Mouse (Mus musculus) urinary bladder, postnatal 14 days (tissue): ENCODE measurements at regions not wholly inside any gene's neighbourhood (a gene's known extent, or its start where the extent isn't known, plus 50 kb on each side); places are given as distances from the start of the nearest gene placed in this dataset.

Source experiments
- DNase-seq: peaks from one replicate; pipeline ENCODE4 v3.0.0; 2021; ENCODE audit warnings: low spot score

GRCm38 (mm10) chr2:116979561-116980391 lies 101.3 kb downstream of the Tmco5 start:
- peak; percentile 26 for DNase-seq

- no peak for DNase-seq
These were observed 102.2 kb downstream of the Tmco5 start for GRCm38 (mm10) chr2:116980692-116981091.

- DNase-seq, result no peak
These were observed 104.9 kb downstream of the Tmco5 start for GRCm38 (mm10) chr2:116983351-116983750.

DNA sequence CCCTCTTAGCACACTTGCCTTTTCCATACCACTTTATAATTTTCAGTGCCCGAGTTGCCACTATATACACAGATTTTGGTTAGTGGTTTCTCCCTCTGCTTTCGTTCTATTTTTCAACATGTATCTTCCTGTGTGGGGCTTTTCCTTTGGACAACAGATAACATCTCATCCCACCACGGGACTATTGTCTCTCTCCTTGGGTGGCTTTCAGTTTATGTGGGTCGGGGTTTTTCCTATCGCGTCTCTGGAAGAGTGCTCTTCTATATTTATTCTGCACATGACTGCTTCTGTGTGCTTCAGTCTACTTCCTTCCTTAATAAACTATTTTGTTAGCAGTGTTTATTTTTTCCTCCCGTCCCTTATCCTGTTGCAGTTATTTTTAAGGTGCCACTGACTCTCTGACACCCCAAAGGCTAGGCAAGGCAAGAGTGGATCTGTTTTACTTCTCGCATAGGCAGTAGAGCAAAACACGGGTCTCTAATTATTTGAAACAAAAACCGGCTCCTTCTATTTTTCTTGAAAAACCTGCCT lies 105.4 kb downstream of the Tmco5 start:
- DNase-seq, result no peak

- DNase-seq, result no peak
These were observed 106.1 kb downstream of the Tmco5 start for GRCm38 (mm10) chr2:116984597-116984996.

DNA sequence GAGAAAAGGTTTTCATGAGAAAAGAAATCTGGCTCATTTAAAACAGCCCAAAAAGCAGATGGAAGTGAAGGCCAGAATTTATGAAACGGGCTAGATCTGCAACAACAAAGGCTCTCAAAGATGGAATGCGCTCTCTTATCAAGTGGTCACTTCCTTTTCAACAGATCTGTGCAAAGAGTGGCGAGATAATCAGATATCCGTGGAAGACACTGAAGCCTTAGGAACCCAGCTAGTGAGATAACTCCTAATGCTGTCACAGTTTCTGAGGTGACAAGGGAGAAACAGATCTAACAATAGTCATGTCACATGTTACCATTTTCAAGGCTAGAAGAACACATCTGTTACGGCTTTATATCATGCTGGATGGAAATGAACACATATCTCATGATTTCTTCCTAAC lies 107.1 kb downstream of the Tmco5 start:
- no peak for DNase-seq

GRCm38 (mm10) chr2:116988953-116989674 lies 110.6 kb downstream of the Tmco5 start:
- DNase-seq, result no peak

DNA sequence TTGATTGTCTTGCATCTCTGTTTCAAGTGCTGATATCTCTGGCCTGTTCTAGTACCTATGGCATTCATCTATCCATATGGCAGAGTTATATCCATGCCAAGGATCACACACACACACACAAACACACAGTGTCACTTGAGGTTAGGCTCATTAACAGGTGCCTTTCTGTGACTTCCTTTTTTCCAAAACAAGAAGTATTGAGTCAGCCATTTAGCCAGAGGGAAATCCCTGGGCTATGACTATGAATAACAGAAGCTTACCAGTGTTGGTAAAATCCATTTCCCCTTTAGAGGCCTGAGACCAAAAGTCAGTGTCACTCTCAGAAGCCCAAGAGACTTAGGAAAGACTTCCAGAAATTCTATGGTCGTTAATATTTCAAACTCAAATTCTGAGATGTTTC lies 111.6 kb downstream of the Tmco5 start:
- DNase-seq, result no peak

DNA sequence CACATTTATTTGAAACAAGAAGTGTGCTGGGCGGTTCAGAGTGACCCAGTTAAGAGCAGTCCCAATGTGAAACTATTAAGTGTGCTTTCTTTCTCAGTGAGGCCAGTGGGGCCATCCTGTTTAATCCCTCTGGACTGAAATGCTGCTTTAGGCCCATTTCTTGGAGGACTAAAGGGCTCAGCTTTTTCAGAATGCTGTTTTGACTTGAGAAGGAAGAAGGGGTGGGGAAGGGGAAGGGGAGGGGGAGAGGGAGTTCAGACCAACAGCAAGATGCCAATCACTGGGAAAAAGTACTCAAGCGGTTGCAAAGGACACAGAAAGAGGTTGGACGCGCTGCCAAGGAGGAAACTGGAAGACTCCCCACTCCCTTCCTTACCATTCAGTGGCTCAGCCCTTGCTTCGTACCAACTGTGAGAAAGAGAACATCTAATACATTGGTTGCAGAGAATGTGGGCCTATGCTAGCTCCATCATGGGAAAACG lies 113.1 kb downstream of the Tmco5 start:
- no peak for DNase-seq

DNA sequence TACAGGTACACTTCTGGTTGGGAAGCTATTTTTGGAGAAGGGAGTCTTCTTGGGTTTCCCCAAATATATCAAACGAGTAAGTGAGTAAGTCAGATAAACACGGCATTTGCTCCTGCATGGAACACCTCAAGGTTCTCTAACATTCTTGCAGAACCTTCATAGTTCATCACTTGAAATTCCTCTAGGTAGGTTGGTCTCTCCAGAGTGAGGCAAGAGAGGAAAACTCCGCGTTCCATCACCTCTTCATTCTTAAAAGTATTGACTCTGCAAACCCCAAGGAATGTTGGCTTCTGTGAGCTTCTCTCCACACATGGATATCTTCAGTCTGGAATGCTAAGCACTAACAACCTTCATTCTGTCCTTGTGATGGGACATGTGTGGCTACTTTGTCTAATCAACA lies 115.2 kb downstream of the Tmco5 start:
- no peak for DNase-seq

DNA sequence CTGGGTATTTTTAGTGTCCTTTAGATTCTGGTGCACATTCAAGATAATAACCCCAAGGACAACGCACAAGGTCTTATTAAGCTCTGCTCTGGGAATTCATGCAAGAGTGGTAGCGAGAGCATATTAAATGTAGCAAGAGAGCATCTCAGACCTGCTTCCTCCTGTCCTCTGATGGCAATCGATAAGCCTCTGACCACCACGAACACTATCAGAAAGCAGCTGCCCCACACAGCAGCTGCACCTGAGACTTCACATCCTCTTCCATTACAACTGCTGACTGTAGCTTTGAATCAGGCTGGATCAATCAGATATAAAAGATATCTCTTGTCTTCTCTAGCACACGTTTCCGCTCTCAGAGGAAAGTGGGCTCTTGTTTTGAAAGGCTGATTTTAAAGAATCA lies 117.8 kb downstream of the Tmco5 start:
- DNase-seq, result no peak

DNA sequence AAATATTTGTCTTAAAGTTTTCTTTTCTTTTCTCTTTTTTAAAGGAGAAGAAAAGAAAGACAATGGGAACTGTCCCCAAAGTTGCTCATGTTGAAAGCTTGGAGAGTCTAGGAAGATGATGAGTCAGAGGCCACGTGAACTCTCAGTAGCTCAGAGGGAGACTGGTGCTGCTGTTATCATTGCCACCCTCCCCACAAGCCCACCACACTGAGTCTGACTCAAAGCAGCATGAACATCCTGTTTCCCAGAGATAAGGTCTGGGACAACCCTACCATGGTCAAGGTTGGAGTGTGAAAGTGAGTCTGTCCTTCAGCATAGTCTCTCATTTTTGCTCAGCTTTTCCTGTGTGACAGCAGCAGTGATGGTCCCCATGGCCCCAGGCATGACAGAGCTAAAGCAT lies 120.3 kb downstream of the Tmco5 start:
- no peak for DNase-seq

GRCm38 (mm10) chr2:116999592-116999991 lies 121.1 kb downstream of the Tmco5 start:
- DNase-seq, result no peak

DNA sequence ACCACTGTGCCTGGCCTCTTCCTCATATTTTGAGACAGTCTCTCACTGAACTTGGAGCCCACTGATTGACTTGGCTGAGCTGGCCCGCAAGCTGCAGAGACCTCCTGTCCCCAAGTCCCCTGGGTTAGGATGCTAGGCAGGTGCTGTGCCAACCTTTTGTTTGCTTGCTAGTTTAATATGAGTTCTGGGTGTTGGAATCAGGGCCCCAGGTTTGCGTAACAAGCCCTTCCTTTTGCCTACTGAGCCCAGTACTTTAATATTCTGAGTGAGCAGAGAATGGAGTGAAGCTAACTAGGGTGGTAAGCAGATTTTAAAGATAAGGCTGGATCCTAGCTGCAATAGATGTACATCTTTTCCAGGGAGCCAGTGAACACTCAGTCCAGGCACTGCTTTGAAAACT lies 117.2 kb upstream of the Spred1 start:
- no peak for DNase-seq

DNA sequence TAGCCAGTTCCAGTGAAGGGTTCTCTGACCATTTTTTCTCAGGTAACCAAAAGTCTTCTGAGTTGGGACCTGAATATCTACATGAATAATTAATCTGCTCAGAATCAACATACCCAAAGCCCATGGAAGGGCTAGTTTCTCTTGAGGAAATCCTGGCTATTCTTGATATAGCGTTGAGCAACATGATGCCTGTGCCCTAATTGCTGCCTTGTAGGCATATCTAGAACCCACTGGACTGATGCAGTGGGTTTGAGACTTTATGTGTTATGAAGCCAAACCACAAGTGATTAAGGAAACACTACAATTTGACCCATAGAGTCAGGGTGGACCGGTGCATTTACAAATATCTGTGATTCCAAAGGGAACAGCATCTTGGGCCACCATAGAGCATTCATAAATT lies 114.3 kb upstream of the Spred1 start:
- DNase-seq, result no peak

DNA sequence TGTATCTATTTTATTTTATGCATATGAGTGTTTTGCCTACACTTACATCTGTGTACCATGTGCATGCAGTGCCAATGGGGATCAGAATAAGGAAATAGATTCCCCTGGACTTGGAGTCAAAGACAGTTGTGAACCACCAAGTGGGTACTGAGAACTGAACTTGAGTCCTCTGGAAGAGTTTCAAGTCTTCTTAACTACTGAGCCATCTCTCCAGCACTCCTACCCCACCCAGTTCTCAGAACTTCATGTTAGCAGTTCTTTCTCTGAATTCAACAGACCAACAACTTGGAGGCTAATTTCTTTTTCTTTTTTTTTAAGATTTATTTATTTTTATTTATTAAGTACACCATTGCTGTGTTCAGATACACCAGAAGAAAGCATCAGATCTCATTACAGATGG lies 112.3 kb upstream of the Spred1 start:
- DNase-seq, result no peak

GRCm38 (mm10) chr2:117010001-117010400 lies 111.2 kb upstream of the Spred1 start:
- no peak for DNase-seq

- DNase-seq, result no peak
These were observed 110.2 kb upstream of the Spred1 start for GRCm38 (mm10) chr2:117010942-117011341.

DNA sequence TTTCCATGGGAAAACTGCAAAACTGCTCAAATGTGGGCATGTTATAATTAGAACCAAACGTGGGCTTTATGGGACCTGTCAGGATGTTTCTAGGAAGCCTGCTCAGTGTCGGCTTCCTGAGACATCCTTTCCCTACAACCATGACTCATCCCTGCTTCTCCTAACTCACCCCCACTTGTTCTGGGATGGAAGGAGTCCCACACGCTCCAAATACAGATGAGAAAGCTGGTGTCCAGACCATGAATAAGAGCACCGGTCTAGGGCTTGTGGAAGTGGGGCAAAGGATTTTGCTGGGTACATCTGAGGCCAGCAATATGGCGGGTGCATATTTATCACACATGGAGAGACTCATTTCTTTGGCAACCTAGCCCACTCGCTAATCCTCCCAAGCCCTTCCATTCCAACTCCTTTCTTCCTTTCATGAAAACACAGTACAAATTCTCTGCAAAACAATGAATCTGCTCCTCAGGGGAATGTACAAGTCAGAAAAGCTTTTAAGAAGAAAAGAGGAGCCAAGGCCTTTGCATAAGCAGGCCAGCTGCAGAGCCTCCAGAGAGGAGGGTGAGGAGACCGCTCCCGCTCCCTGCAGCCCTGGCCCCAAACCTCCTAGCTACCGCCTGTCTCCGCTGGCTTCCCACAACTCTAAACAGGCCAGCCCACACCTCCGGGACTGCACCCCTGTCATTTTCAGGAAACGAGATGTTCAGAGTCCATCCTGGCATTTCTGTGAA lies 103.1 kb upstream of the Spred1 start:
- DNase-seq, result peak; percentile 51

DNA sequence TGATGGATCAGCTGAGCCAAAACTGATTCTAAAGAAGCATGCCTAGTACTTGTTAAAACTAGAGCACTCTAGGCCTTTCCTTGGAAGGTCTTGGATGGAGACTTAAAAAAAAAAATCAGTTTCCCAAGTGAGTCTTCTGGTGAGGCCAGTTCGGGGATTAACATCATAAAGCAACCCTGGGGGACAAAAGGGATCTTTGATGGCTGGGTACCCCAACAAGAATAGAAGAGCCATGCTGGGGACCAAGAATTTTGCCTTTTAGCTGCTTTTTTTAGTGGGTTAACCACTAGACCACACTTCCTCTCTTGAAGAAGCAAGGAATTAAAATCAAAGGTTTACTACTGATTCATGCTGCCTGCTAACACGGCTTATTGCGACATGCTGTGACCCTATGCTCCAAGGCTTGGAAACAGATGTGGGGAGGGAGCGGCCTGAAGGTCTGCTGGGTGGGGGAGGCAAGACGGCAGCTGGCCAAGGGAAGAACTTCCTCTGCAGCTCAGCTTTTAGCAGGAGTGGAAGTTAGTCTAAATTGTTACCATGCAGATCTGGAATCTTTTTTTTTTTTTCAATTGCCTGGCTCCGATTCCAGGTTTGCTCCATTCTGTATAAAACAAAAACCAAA lies 102.1 kb upstream of the Spred1 start:
- DNase-seq, result peak; percentile 80

- no peak for DNase-seq
These were observed 101.6 kb upstream of the Spred1 start for GRCm38 (mm10) chr2:117019552-117019951.

DNA sequence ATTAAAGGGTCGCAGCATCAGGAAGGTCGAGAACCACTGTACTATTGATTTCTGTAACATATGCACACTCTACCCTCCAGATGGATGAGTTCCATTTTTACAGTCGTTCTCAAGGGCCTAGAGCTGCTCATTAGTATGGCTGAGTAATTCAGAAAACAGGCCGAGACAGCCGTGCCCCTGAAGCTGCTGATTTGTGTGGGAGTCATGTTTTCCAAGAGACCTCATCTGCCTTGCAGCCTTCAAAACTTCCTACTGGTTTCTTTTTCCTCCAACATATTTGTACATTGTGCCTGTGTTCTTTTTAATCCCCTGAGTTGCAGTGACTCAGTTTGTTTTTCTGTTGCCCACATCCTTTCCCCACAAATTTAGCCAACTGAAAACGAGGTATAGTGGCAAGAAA lies 99.4 kb upstream of the Spred1 start:
- no peak for DNase-seq
